Mouse (Mus musculus): Measurements from ENCODE around the gene Svip.

Gene Svip

GRCm38 (mm10) chr7:51960698-51961374 lies 45.0 kb downstream of the Svip start:
- DNase-seq (ENCODE audit: low spot score): peak; percentile 68

- no peak for DNase-seq (ENCODE audit: low spot score)
Observed at GRCm38 (mm10) chr7:51957766-51958165, 48.1 kb downstream of the Svip start.

- DNase-seq (ENCODE audit: low spot score): peak; percentile 23
Observed at GRCm38 (mm10) chr7:51955424-51956041, 50.3 kb downstream of the Svip start.

Data from retina, embryonic 14.5 days (tissue).